Mouse (Mus musculus): ENCODE measurements at regions not wholly inside any gene's neighbourhood (a gene's known extent, or its start where the extent isn't known, plus 50 kb on each side); places are given as distances from the start of the nearest gene placed in this dataset.

- WGBS, result 63% methylated on average over 3 of the region's 3 CpGs
- no peak overlapping the region for H3K27ac ChIP-seq (ENCODE audit: low read depth)
- no peak overlapping the region for H3K9ac ChIP-seq
- DNase-seq (no peak), ATAC-seq (ENCODE audit: insufficient read depth) (no peak)
- H3K36me3 ChIP-seq (ENCODE audit: insufficient read depth), result no peaks in the 10 kb centered on the region
- no peak overlapping the region for H3K4me3 ChIP-seq (ENCODE audit: low read depth, low read length)
- no peaks in the 10 kb centered on the region for H3K9me3 ChIP-seq (ENCODE audit: low read depth, low read length)
- no peak overlapping the region for H3K4me2 ChIP-seq
- no peaks in the 10 kb centered on the region for H3K27me3 ChIP-seq (ENCODE audit: insufficient read depth, low read length)
- TF ChIP-seq CTCF (IDR thresholded peaks at IDR 0.05; ENCODE audit: low read depth), result no peak
- H3K4me1 ChIP-seq (ENCODE audit: insufficient read depth), result peaks cover 15% of the 10 kb centered on the region
These were observed 179.2 kb upstream of the Gm5148 start for GRCm38 (mm10) chr3:37903482-37903881.

DNA sequence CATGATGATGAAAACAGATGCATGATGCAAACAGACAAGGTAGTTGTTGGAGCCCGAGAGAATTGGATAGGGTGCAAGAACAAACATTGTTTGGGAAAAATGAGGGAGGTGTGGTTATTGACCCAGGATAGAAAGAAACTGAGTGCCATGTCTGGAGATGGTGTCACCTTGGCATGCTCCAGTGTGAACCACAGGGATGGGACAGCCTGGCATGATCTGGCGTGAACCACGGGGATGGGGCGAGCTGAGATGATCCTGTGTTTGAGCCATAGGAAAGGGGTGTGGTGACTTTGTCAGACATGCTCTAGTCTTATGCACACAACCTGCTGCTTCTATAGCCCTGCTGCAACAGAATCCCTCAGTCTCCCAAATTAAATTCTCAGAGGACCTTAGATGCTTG lies 178.7 kb upstream of the Gm5148 start:
- Histone ChIP-seq H3K4me3 (ENCODE audit: low read depth, low read length) (no peak overlapping the region), H3K9me3 (ENCODE audit: low read depth, low read length) (no peaks in the 10 kb centered on the region), H3K4me2 (no peak overlapping the region), H3K36me3 (ENCODE audit: insufficient read depth) (no peaks in the 10 kb centered on the region), H3K9ac (no peak overlapping the region), H3K27ac (ENCODE audit: low read depth) (no peak overlapping the region), H3K27me3 (ENCODE audit: insufficient read depth, low read length) (no peaks in the 10 kb centered on the region), H3K4me1 (ENCODE audit: insufficient read depth) (peaks cover 15% of the 10 kb centered on the region)
- DNase-seq (no peak), ATAC-seq (ENCODE audit: insufficient read depth) (no peak)
- TF ChIP-seq CTCF (IDR thresholded peaks at IDR 0.05; ENCODE audit: low read depth), result no peak
- 82% methylated on average over 4 of the region's 4 CpGs for WGBS

DNA sequence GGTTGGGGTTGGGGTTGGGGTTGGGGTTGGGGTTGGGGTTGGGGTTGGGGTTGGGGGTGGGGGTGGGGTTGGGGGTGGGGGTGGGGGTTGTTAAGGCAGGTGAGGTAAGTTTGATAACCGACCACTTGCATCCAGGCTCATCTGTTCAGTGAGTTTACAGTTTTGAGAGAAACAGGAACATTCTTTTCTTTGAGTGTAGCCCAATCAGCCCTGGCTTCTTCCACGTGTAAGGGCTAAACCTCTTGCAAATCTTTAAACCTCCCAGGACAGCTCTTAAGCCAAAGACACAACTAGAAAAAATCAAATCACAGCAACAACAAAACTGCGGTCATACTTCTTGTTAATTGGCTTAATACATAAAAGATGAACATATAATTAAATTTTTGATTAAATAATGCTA lies 173.1 kb upstream of the Gm5148 start:
- Histone ChIP-seq H3K27me3 (ENCODE audit: insufficient read depth, low read length) (no peaks in the 10 kb centered on the region), H3K9ac (no peak overlapping the region), H3K9me3 (ENCODE audit: low read depth, low read length) (peaks cover 3% of the 10 kb centered on the region; the same call in 1 of the 2 replicates), H3K27ac (ENCODE audit: low read depth) (no peak overlapping the region), H3K4me2 (peak overlapping the region; percentile 56; the same call in 1 of the 2 replicates), H3K4me1 (ENCODE audit: insufficient read depth) (peaks cover 7% of the 10 kb centered on the region), H3K36me3 (ENCODE audit: insufficient read depth) (no peaks in the 10 kb centered on the region), H3K4me3 (ENCODE audit: low read depth, low read length) (no peak overlapping the region)
- DNase-seq, result no peak
- no peak for ATAC-seq (ENCODE audit: insufficient read depth)
- 37% methylated on average over 3 of the region's 3 CpGs for WGBS
- no peak for TF ChIP-seq CTCF (IDR thresholded peaks at IDR 0.05; ENCODE audit: low read depth)

- WGBS, result 4% methylated on average over 17 of the region's 17 CpGs
- Histone ChIP-seq H3K4me2 (peak overlapping the region; percentile 56), H3K4me3 (ENCODE audit: low read depth, low read length) (no peak overlapping the region), H3K4me1 (ENCODE audit: insufficient read depth) (peaks cover 7% of the 10 kb centered on the region), H3K27me3 (ENCODE audit: insufficient read depth, low read length) (no peaks in the 10 kb centered on the region), H3K27ac (ENCODE audit: low read depth) (peak overlapping the region; percentile 70), H3K9me3 (ENCODE audit: low read depth, low read length) (peaks cover 3% of the 10 kb centered on the region; the same call in 1 of the 2 replicates), H3K9ac (peak overlapping the region; percentile 15; the same call in 1 of the 2 replicates), H3K36me3 (ENCODE audit: insufficient read depth) (no peaks in the 10 kb centered on the region)
- ATAC-seq (ENCODE audit: insufficient read depth) (peak; percentile 92), DNase-seq (peak; percentile 85)
- no peak for TF ChIP-seq CTCF (IDR thresholded peaks at IDR 0.05; ENCODE audit: low read depth)
These were observed 172.6 kb upstream of the Gm5148 start for GRCm38 (mm10) chr3:37896821-37897311.

- DNase-seq, result peak; percentile 32
- H3K4me1 ChIP-seq (ENCODE audit: insufficient read depth), result peaks cover 7% of the 10 kb centered on the region
- no peaks in the 10 kb centered on the region for H3K27me3 ChIP-seq (ENCODE audit: insufficient read depth, low read length)
- WGBS, result 38% methylated on average over 2 of the region's 2 CpGs
- H3K36me3 ChIP-seq (ENCODE audit: insufficient read depth), result no peaks in the 10 kb centered on the region
- peaks cover 3% of the 10 kb centered on the region; the same call in 1 of the 2 replicates for H3K9me3 ChIP-seq (ENCODE audit: low read depth, low read length)
- no peak for TF ChIP-seq CTCF (IDR thresholded peaks at IDR 0.05; ENCODE audit: low read depth)
- H3K4me3 ChIP-seq (ENCODE audit: low read depth, low read length), result no peak overlapping the region
- no peak overlapping the region for H3K4me2 ChIP-seq
- ATAC-seq (ENCODE audit: insufficient read depth), result no peak
- H3K9ac ChIP-seq, result no peak overlapping the region
- H3K27ac ChIP-seq (ENCODE audit: low read depth), result peak overlapping the region; percentile 36; the same call in 1 of the 2 replicates
These were observed 170.3 kb upstream of the Gm5148 start for GRCm38 (mm10) chr3:37894599-37894998.

DNA sequence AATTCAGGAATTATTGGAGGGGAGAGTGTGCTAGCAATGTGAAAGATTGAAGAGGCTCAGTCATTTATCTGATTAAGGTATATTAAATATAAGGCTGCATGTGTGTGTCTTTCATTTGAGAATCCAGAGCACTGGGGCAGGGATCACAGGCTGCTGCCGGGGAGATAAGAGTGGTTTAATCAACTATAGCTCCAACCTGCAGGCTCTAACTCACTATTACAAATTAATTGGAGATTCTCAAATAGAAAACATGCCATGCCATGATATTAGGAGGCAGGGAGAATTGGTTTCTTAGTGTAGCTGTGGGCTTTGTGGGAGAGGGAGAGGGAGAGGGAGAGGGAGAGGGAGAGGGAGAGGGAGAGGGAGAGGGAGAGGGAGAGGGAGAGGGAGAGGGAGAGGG lies 165.9 kb upstream of the Gm5148 start:
- Histone ChIP-seq H3K4me2 (no peak overlapping the region), H3K9me3 (ENCODE audit: low read depth, low read length) (peaks cover 3% of the 10 kb centered on the region; the same call in 1 of the 2 replicates), H3K4me1 (ENCODE audit: insufficient read depth) (peaks cover 19% of the 10 kb centered on the region), H3K9ac (no peak overlapping the region), H3K4me3 (ENCODE audit: low read depth, low read length) (no peak overlapping the region), H3K27ac (ENCODE audit: low read depth) (no peak overlapping the region), H3K27me3 (ENCODE audit: insufficient read depth, low read length) (no peaks in the 10 kb centered on the region), H3K36me3 (ENCODE audit: insufficient read depth) (no peaks in the 10 kb centered on the region)
- DNase-seq (no peak), ATAC-seq (ENCODE audit: insufficient read depth) (no peak)
- no peak for TF ChIP-seq CTCF (IDR thresholded peaks at IDR 0.05; ENCODE audit: low read depth)
- WGBS, result 72% methylated on average over 1 of the region's 1 CpGs

DNA sequence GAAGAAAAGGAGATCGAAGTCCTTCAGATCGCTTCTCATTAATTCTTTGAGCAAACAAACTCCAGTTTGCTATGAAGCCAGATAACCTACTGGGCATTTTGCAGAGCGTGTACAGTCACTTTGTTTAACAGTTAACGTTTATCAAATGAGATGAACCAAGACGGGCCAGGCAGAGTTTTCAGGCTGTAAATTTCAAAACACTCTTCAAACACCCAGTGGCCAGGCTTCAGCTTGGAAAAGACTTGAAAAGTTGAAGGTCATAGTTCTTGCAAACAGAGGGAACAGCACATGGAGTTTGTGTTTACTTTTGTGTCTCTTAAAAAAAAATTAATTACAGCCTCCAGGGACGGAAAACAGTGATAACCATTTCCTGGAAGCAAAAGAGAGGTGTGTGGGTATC lies 164.2 kb upstream of the Gm5148 start:
- Histone ChIP-seq H3K4me3 (ENCODE audit: low read depth, low read length) (no peak overlapping the region), H3K4me2 (no peak overlapping the region), H3K27ac (ENCODE audit: low read depth) (no peak overlapping the region), H3K9ac (no peak overlapping the region), H3K4me1 (ENCODE audit: insufficient read depth) (peaks cover 12% of the 10 kb centered on the region), H3K36me3 (ENCODE audit: insufficient read depth) (no peaks in the 10 kb centered on the region), H3K9me3 (ENCODE audit: low read depth, low read length) (peaks cover 3% of the 10 kb centered on the region; the same call in 1 of the 2 replicates), H3K27me3 (ENCODE audit: insufficient read depth, low read length) (no peaks in the 10 kb centered on the region)
- ATAC-seq (ENCODE audit: insufficient read depth) (no peak), DNase-seq (peak; percentile 70)
- TF ChIP-seq CTCF (IDR thresholded peaks at IDR 0.05; ENCODE audit: low read depth), result no peak
- WGBS, result 8% methylated on average over 6 of the region's 6 CpGs
